Mouse (Mus musculus) splenic B cell, adult 2 months (primary cell): Measurements from ENCODE around the gene Map4k3.
"Not testable (repeated sequence)": the region's sequence is repeated elsewhere in the genome, so short reads cannot be mapped to it uniquely, and the experiment has no call there.

Source experiments
- DNase-seq: peaks from one replicate; pipeline ENCODE4 v3.0.0-alpha.2; 2011; ENCODE audit warnings: low read depth, low spot score
- H3K27me3 ChIP-seq: 2 replicates; pipeline ENCODE4 v1.6.1; 2012; ENCODE audit warnings: mild to moderate bottlenecking, low read length, moderate library complexity, mixed read lengths; ENCODE audit not compliant: control insufficient read depth, poor library complexity, insufficient read depth, severe bottlenecking
- H3K36me3 ChIP-seq: 2 replicates; pipeline ENCODE4 v1.6.1; 2012; ENCODE audit warnings: mild to moderate bottlenecking, low read length, moderate library complexity, mixed read lengths; ENCODE audit not compliant: control insufficient read depth, poor library complexity, insufficient read depth, severe bottlenecking

The Map4k3 gene

DNA sequence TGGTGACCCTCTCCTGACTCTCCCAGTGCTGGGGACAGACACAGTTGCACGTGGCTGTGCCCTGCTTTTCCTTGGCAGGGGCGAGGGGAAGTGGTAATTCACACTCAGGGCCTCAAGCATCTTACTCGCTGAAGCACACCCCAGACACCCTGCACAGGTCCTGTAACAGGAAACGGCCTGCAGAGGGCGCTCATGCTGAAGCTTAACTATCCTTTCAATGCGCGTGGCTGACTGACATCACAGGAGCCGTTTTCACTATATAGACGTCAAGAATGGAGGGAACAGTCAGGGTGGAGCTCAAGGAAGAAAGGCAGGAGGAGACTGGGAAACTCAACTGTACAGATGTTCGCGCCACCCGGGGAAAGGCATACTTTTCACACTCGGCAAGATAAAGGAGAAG, 126.9 kb downstream of the Map4k3 start:
- peak; percentile 37 for DNase-seq
- H3K36me3 ChIP-seq, result 0 out of 2 replicates have a peak, but pooled peaks cover 7% of the 10 kb centered on the region
- H3K27me3 ChIP-seq, result no peaks in the 10 kb centered on the region

DNA sequence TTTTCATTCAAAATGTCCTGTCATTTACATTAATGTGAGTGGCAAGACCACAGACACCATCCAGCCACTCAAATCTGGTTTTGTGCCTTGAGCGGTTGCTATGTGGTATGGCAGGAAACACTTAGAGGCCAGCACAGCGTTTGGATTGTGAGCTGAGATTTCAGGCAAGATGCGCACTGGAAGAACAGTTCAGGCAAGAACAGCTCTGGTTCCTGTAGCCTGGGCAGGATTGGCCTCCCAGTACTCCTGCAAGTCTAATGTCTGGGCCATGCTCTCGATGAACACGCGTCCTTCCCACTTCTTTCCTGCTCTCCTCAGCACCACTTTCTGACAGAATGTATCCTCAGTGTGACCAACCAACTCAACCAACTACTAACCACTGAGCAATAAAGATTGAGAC, 145.2 kb downstream of the Map4k3 start:
- H3K27me3 ChIP-seq, result no peaks in the 10 kb centered on the region
- DNase-seq, result no peak
- no peaks in the 10 kb centered on the region for H3K36me3 ChIP-seq

DNA sequence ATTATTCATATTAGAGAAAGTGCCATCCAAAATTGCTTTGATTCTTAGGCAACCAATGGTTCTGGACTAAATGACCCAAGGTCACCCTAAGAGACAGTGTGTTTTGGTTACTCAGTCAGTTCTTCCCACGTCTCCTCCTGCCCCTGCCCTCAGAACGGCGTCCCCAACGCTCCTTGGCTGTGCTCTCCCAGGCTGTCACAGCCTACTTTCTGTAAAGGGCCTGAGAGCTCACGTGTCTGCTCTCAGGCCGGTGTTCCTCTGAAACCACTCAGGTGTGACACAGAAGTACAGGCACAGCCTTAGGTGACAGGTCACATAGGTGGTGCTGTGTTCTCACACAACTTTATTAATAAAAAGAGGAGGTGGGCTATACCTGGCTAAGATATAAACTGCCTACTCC, 148.4 kb downstream of the Map4k3 start:
- DNase-seq, result no peak
- Histone ChIP-seq H3K36me3 (no peaks in the 10 kb centered on the region), H3K27me3 (no peaks in the 10 kb centered on the region)

DNA sequence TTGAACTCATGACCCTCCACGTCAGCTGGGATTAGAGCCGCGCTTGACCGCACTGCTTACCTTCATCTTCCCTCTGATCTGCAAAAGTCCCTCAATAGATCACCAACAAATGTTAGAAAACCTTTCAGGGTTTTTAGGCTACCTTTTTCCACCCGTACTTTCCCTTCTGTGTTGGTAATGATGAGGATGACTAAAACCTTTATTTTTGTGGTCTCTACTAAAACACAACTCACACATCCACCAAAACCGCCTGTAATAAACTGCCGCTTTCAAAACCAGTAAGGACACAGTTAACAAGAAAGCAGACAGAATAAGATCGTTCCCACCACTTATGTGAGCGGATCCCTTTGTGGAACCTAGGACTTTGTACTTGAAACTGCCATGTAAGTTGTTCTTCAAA, 149.2 kb downstream of the Map4k3 start:
- Histone ChIP-seq H3K27me3 (no peaks in the 10 kb centered on the region), H3K36me3 (no peaks in the 10 kb centered on the region)
- DNase-seq, result no peak

DNA sequence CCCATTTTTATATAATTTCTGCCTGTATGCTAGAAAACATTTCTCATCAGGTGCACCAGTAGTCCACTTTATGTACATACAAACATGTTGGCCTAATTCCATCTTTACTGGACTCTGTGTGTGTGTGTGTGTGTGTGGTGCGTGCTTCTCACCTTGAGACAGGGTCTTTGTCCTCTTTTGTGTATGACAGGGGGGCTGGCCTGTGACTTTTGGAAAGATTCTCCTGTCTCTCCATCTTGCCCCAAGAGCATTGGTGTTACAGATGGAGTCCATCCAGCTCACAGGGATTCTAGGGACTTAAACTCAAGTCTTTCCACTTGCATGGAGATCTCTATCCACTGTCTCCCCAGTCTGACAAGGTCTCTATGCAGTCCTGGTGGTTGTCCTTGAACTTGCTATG, 150.2 kb downstream of the Map4k3 start:
- no peaks in the 10 kb centered on the region for H3K27me3 ChIP-seq
- no peak for DNase-seq
- no peaks in the 10 kb centered on the region for H3K36me3 ChIP-seq

DNA sequence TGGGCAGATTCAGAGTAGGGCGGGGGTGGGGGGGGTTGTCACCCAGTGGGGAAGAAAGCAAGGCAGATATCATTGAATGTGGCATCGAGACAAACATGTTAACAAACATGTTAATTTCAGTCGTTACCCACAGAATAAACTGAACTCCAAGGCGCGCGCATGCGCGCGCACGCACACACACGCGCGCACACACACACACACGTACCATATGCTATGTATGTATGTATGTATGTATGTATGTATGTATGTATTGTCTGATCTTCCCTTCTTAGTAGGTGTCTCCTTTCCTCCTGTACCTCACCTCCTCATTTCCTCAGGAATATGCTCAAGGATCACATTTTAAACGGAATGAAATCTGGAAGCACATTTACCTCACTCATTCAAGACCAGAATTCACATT, 150.6 kb downstream of the Map4k3 start, which contains the start of gene Cdkl4:
Cdkl4 (minus strand) TSS at position 175 of the 400 bp plus-strand sequence.
- Histone ChIP-seq H3K36me3 (no peaks in the 10 kb centered on the region), H3K27me3 (no peaks in the 10 kb centered on the region)
- no peak for DNase-seq

DNA sequence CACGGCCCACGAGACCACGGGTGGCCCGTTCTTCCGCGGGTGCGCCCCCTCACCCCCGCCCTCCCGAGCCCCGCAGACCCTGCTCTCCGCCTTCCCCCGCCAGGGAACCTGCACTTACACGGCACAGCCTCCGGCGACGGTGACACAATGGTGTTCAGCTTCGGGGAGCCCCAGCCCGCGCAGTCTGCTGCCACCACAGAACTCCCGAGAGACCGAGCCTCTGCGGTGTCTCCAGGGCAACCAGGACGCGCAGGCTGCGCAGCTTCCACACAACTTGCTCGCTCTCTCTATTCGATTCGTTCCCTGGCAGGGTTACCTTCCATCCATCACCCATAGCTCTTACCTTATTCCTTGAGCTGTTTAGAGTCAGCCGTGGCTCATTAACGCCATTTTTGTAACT, 151.1 kb downstream of the Map4k3 start:
- DNase-seq, result peak; percentile 91
- H3K27me3 ChIP-seq, result no peaks in the 10 kb centered on the region
- H3K36me3 ChIP-seq, result no peaks in the 10 kb centered on the region

DNA sequence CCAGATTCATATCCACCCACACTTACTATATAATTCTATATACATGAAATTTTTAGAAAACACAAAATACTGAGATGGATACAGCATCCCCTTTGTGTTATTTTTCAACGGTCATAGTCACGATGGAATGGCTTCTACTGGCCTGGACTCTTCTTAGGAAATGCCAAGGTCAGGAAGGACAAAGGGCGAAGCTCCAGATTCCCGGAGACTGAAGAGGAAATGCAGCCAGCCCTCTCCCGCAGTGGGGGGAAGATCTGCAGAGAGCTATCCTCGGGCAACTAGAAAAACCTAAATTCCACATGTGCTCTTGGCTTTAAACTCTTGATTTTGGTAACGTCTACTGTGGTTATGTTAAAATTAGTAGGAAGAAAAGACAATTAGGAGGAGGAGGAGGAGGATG, 153.3 kb downstream of the Map4k3 start:
- Histone ChIP-seq H3K36me3 (no peaks in the 10 kb centered on the region), H3K27me3 (no peaks in the 10 kb centered on the region)
- DNase-seq, result no peak

DNA sequence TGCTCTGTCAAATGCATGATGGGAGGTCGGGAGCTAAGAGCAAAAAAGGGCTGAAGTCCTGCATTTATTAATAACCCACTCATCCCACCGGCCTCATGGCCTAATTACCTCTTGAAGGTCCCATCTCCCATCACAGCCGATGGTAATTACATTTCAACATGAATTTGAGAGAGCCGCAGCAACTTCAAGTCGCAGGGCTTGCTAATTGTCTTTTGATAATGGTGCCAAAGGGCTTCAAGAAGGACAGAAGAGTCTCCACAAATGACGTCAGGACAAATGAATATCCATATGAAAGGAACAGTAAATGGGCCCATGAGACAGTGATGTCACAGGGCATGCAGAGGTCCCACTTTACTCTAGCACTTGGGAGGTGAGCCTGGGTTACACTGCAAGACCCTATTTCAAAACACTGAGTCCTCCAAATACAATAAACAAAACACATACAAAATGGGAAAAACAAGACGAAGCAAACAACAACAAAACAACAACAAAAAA, 153.8 kb downstream of the Map4k3 start:
- DNase-seq, result no peak
- Histone ChIP-seq H3K36me3 (no peaks in the 10 kb centered on the region), H3K27me3 (no peaks in the 10 kb centered on the region)

DNA sequence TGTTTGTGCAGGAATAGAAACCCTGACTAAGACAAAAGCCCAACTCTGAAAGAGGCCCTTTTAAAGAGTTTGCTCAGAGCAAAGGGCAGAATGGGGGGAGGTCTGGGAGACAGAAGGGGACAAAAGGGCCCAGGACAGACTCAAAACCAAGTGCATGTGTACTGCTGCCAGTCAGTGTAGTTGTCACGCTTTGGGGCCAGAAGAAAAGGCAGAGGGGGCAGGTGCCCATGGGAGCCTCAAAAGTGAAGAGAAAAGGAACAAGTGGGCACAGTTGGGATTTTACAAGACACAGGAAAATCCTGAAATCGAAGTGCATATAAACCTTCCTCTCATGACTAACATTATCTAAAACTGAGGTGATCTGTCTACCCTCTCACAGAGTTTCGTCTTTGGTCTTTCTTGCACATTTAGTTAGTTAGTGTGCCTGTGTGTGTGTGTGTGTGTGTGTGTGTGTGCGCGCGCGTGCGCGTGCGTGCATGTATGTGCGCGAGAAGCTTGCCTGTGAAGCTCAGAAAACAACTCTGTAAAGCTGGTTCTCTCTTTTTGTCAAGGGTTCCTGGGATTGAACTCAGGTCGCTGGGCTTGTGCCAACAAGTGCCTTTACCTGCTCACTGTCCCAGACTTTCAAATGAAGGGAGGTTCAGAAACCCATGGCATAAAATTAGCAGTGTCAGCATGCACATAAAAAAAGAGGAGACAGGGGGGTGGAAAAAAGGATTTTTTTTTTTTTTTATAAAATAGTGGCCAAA, 155.9 kb downstream of the Map4k3 start:
- Histone ChIP-seq H3K27me3 (no peaks in the 10 kb centered on the region), H3K36me3 (0 out of 2 replicates have a peak, but pooled peaks cover 2% of the 10 kb centered on the region)
- DNase-seq, result no peak

DNA sequence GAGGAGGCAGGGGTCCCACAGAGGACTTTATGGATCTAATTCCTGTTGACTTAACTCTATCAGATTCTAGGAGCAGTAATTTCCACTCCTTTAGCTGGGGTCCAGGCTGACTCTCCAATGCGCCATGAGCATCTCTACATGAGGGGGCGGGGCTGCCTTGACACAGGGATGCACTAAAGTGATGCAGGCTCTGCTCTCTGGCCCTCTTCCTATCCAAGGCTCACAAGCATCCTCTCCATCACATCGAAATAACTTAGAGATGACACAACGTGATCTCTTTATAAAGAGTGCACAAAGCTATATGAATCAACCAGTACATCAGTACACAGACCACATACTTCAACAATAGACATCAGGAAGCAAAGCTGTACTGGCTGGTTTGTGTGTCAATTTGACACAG, 156.8 kb downstream of the Map4k3 start:
- Histone ChIP-seq H3K36me3 (0 out of 2 replicates have a peak, but pooled peaks cover 2% of the 10 kb centered on the region), H3K27me3 (no peaks in the 10 kb centered on the region)
- no peak for DNase-seq

DNA sequence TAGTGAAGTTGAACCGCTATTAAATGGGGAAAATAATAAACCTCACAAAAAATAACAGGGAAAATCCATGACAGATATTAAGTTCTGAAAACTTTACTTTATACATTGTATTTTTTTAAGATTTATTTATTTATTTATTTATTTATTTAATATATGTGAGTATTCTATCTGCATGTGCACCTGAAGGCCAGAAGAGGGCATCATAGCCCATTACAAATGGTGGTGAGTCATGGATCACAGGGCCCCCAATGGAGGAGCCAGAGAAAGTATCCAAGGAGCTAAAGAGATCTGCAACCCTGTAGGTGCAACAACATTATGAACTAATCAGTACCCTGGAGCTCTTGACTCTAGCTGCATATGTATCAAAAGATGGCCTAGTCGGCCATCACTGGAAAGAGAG, 158.6 kb downstream of the Map4k3 start:
- H3K36me3 ChIP-seq, H3K27me3 ChIP-seq, DNase-seq: not testable (repeated sequence)

DNA sequence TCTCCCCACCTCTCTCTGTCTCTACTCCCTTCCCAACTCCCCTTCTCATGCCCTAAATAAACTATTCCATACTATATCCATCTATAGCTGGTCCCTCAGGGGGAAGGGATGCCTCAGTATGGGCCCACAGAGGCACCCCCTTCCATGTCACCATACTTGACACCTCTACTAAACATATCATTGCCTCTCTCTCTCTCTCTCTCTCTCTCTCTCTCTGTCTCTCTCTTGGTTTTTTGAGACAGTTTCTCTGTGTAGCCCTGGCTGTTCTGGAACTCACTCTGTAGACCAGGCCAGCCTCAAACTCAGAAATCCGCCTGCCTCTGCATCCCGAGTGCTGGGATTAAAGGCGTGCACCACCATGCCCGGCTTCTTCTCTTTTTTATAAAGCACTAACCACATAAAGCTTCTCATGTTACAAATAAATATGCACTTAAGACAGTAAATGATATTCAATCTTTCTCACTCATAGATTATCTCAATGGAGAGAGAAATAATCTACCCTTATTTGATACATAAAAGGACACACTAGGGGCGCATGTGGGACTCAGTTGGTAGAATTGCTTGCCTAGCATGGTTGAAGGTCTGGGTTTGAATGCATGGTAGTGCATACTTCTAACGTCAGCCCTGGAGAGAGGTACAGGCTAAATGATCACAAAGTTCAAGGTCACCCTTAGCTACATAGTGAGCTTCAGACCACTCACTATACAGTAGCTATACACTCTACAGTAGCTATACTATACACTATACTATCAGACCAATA, 159.3 kb downstream of the Map4k3 start:
- 0 out of 2 replicates have a peak, but pooled peaks cover 2% of the 10 kb centered on the region for H3K36me3 ChIP-seq
- H3K27me3 ChIP-seq, result no peaks in the 10 kb centered on the region; the same call in 1 of the 2 replicates
- DNase-seq, result no peak

DNA sequence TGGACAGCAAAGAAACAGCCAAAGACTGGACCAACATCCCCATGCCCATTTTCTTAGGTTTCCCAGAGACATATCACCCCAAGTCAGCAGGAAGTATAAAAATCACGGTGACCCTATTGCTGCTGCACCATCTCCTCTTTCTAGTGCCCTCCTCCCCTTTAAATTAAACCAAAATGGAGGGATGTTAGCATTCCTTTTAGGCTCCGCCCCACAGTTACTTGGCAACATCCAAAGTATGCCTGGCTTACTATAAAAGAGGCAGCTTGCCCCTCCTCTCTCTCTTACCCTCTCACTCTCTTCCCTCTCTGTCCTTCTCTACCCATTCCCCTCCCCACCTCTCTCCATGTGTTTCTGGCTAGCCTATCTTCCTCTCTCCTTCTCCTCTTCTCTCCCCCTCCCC, 159.8 kb downstream of the Map4k3 start:
- 0 out of 2 replicates have a peak, but pooled peaks cover 2% of the 10 kb centered on the region for H3K36me3 ChIP-seq
- DNase-seq, result no peak
- no peaks in the 10 kb centered on the region; the same call in 1 of the 2 replicates for H3K27me3 ChIP-seq

DNA sequence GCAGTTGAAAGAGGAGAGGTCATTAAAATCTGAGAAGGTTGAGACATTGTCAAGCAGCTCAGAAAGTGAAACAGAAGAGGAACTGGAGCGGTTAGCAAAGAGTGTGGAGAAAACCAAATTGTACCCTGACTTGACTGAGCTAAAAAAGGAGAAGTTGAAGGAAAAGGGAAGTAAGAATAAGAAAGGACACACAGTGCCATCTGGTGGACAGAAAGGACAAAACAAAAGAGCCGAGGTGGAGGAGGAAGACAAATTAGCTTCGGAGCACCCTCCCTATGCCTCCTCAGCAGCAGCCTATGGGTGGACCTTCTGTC, 163.7 kb downstream of the Map4k3 start:
- no peaks in the 10 kb centered on the region; the same call in 1 of the 2 replicates for H3K27me3 ChIP-seq
- peak; percentile 94 for DNase-seq
- H3K36me3 ChIP-seq, result 0 out of 2 replicates have a peak, but pooled peaks cover 2% of the 10 kb centered on the region
